ENCODE assay signal across 8 mouse cellular contexts in the genomic region with DNA sequence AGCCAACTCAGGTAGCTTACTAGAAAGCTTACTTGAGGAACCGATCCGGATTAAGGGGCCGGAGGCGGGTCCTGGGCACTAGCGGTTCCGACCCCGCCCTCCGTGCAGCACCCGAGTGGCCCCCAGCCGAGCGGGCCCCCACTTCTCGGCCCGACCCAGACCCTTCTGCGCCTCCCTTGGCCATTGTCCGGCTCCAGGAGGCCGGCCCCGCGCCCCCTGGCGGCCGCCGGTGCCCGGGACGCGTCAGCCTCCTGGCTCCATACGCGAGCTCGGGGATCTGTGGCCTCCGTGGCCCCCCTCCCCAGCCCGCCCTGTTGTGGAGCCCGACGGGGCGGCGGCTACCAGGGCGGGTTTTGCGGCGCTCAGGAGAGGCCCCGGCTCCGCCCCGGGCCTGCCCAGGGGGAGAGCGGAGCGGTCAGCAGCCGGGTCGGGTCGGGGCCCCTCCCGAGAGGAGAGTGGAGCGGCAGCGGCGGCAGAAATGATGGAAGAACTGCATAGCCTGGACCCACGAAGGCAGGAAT.
DNase-seq lines count a peak whose midpoint lies in the region; ATAC-seq lines count a peak whose summit lies in the region.
"Not testable (repeated sequence)": the region's sequence is repeated elsewhere in the genome, so short reads cannot be mapped to it uniquely, and the experiment has no call there.

No protein-coding gene starts in this region.

- intact Hi-C loops in left cerebral cortex, postnatal 14 days (cut with DNase I), result not testable (repeated sequence)

- H3K9me3 ChIP-seq in embryonic facial prominence, embryonic 11.5 days (replicated peaks; ENCODE audit: control insufficient read depth, low read length); intestine, embryonic 15.5 days: not testable (repeated sequence)

- peak overlapping the region; percentile 21; the same call in 1 of the 2 replicates for H3K4me2 ChIP-seq in embryonic facial prominence, embryonic 11.5 days (ENCODE audit: low read depth, low read length)
- H3K4me2 ChIP-seq in intestine, embryonic 15.5 days (replicated peaks), result peak overlapping the region; percentile 52

- not testable (repeated sequence) for H3K27me3 ChIP-seq in embryonic facial prominence, embryonic 11.5 days (ENCODE audit: control insufficient read depth, insufficient read depth, low read length); intestine, embryonic 15.5 days (replicated peaks)

- not testable (repeated sequence) for H3K27ac ChIP-seq in embryonic facial prominence, embryonic 11.5 days (replicated peaks; ENCODE audit: low read depth, low read length); intestine, embryonic 15.5 days

- DNase-seq in ZHBTc4 (ENCODE audit: low read depth, low spot score), result peak; percentile 12
- peak; percentile 45 for DNase-seq in embryonic facial prominence, embryonic 11.5 days (ENCODE audit: low spot score)
- peak; percentile 33 for DNase-seq in heart, adult 8-10 months (ENCODE audit: low spot score)
- peak; percentile 1 to 2 for DNase-seq in left cerebral cortex, postnatal 14 days (ENCODE audit: low spot score in 2 of 2)
- DNase-seq in lung, postnatal 14 days, result peak; percentile 14
- peak; percentile 56 for DNase-seq in ovary, postnatal 36 days (ENCODE audit: low spot score)
- DNase-seq in thymus, postnatal 4 days, result peak; percentile 31

- H3K36me3 ChIP-seq in embryonic facial prominence, embryonic 11.5 days (replicated peaks; ENCODE audit: control insufficient read depth, insufficient read depth, low read depth, low read length); intestine, embryonic 15.5 days: not testable (repeated sequence)

- peak; percentile 96 for ATAC-seq in embryonic facial prominence, embryonic 11.5 days (replicated peaks; ENCODE audit: insufficient number of reproducible peaks, low FRiP score, low TSS enrichment, low read depth)
- peak; percentile 99 for ATAC-seq in intestine, embryonic 15.5 days

- 0 out of 2 replicates have a peak overlapping the region, but pooled peaks have one; percentile 18 for H3K4me3 ChIP-seq in embryonic facial prominence, embryonic 11.5 days (ENCODE audit: low read depth, low read length)
- H3K4me3 ChIP-seq in intestine, embryonic 15.5 days (replicated peaks), result peak overlapping the region; percentile 30

- H3K4me1 ChIP-seq in embryonic facial prominence, embryonic 11.5 days (ENCODE audit: control insufficient read depth, insufficient read depth, low read length); intestine, embryonic 15.5 days (replicated peaks): not testable (repeated sequence)

- H3K9ac ChIP-seq in embryonic facial prominence, embryonic 11.5 days (replicated peaks; ENCODE audit: low read length); intestine, embryonic 15.5 days: not testable (repeated sequence)

- 3% methylated on average over 38 of the region's 49 CpGs for WGBS in embryonic facial prominence, embryonic 11.5 days
- WGBS in intestine, embryonic 15.5 days, result 6% methylated on average over 42 of the region's 49 CpGs

Comparison
In these comparisons a context has a peak if more than half of its experiments do, and no peak if none do; other contexts are left out.
1. DNase-seq: peak in every context shown above with its lines; median percentile 56 in ovary, postnatal 36 days; 45 in embryonic facial prominence, embryonic 11.5 days; 33 in heart, adult 8-10 months; 31 in thymus, postnatal 4 days; 14 in lung, postnatal 14 days; 12 in ZHBTc4; 2 in left cerebral cortex, postnatal 14 days.